Mouse (Mus musculus): ENCODE measurements around the gene Olfr1123. TPM values are rescaled to one million over a fixed set of nuclear protein-coding genes. Genes with fewer than 3 reads are reported as not detected.

Gene Olfr1123
- polyA plus RNA-seq, 1 experiment from 2014 or later, result not detected

GRCm38 (mm10) chr2:87453662-87454061, 37.2 kb downstream of the Olfr1123 start, which contains the start of gene Olfr1126:
Olfr1126 (plus strand) TSS chr2:87453962.
- H3K27ac ChIP-seq (replicated peaks; ENCODE audit: low read depth, low read length), result no peak within 1 kb of the TSS
- H3K27me3 ChIP-seq (replicated peaks; ENCODE audit: control insufficient read depth, insufficient read depth, low read length), result no peaks in the 10 kb centered on the region
- H3K4me1 ChIP-seq (ENCODE audit: control insufficient read depth, insufficient read depth, low read length), result no peaks in the 10 kb centered on the region
- no peaks in the 10 kb centered on the region for H3K9me3 ChIP-seq (ENCODE audit: control insufficient read depth, low read length)
- no peak within 1 kb of the TSS for H3K4me2 ChIP-seq (ENCODE audit: low read depth, low read length)
- ATAC-seq (ENCODE audit: low read depth) (no peak), DNase-seq (ENCODE audit: low spot score) (no peak)
- H3K9ac ChIP-seq (ENCODE audit: low read depth, low read length), result no peak within 1 kb of the TSS
- no peaks in the 10 kb centered on the region for H3K36me3 ChIP-seq (ENCODE audit: control insufficient read depth, insufficient read depth, low read length)
- H3K4me3 ChIP-seq (ENCODE audit: low read depth, low read length), result no peak within 1 kb of the TSS

- 91% methylated on average over 4 of the region's 4 CpGs for WGBS
These were observed 45.3 kb downstream of the Olfr1123 start for GRCm38 (mm10) chr2:87461769-87462168.

More at GRCm38 (mm10) chr2:87461769-87462168, 45.3 kb downstream of the Olfr1123 start:
- Histone ChIP-seq H3K4me3 (ENCODE audit: low read depth, low read length) (no peak overlapping the region), H3K4me1 (ENCODE audit: control insufficient read depth, insufficient read depth, low read length) (no peaks in the 10 kb centered on the region), H3K9ac (ENCODE audit: low read depth, low read length) (no peak overlapping the region), H3K27ac (replicated peaks; ENCODE audit: low read depth, low read length) (no peak overlapping the region), H3K27me3 (replicated peaks; ENCODE audit: control insufficient read depth, insufficient read depth, low read length) (no peaks in the 10 kb centered on the region), H3K4me2 (ENCODE audit: low read depth, low read length) (no peak overlapping the region), H3K9me3 (ENCODE audit: control insufficient read depth, low read length) (no peaks in the 10 kb centered on the region), H3K36me3 (ENCODE audit: control insufficient read depth, insufficient read depth, low read length) (no peaks in the 10 kb centered on the region)
- DNase-seq (ENCODE audit: low spot score) (no peak), ATAC-seq (ENCODE audit: low read depth) (no peak)

Other genes starting within 250 kb of the Olfr1123 start
- gene Olfr1112, start 228.8 kb upstream of the Olfr1123 start, polyA plus RNA-seq (2014; fragmentation: Nextera tagmentation; extraction: Ambion mirVana), result not detected in 2 replicates
- not detected in 2 replicates for gene Olfr1113, start 207.7 kb upstream of the Olfr1123 start, polyA plus RNA-seq (2014; fragmentation: Nextera tagmentation; extraction: Ambion mirVana)
- gene Olfr1115, start 168.6 kb upstream of the Olfr1123 start, polyA plus RNA-seq (2014; fragmentation: Nextera tagmentation; extraction: Ambion mirVana), result 0.21 and 0.25 TPM in 2 replicates
- gene Olfr1116, start 149.1 kb upstream of the Olfr1123 start, polyA plus RNA-seq (2014; fragmentation: Nextera tagmentation; extraction: Ambion mirVana), result not detected in 2 replicates
- not detected in 2 replicates for gene Olfr1118, start 109.1 kb upstream of the Olfr1123 start, polyA plus RNA-seq (2014; fragmentation: Nextera tagmentation; extraction: Ambion mirVana)
- not detected in 2 replicates for gene Olfr1120, start 61.8 kb upstream of the Olfr1123 start, polyA plus RNA-seq (2014; fragmentation: Nextera tagmentation; extraction: Ambion mirVana)
- gene Olfr1121, start 46.7 kb upstream of the Olfr1123 start, polyA plus RNA-seq (2014; fragmentation: Nextera tagmentation; extraction: Ambion mirVana), result not detected in 2 replicates
- gene Olfr1122, start 30.8 kb upstream of the Olfr1123 start, polyA plus RNA-seq (2014; fragmentation: Nextera tagmentation; extraction: Ambion mirVana), result not detected in 2 replicates
- gene Olfr1124, start 13.6 kb downstream of the Olfr1123 start, polyA plus RNA-seq (2014; fragmentation: Nextera tagmentation; extraction: Ambion mirVana), result 0.07 TPM in 1 of 2 replicates, not detected in the other
- not detected in 2 replicates for gene Olfr1126, start 37.3 kb downstream of the Olfr1123 start, polyA plus RNA-seq (2014; fragmentation: Nextera tagmentation; extraction: Ambion mirVana)
- not detected in 2 replicates for gene Pramel7, start 80.5 kb downstream of the Olfr1123 start, polyA plus RNA-seq (2014; fragmentation: Nextera tagmentation; extraction: Ambion mirVana)
- gene Pramel6, start 89.9 kb downstream of the Olfr1123 start, polyA plus RNA-seq (2014; fragmentation: Nextera tagmentation; extraction: Ambion mirVana), result not detected in 2 replicates
- gene Olfr153, start 115.2 kb downstream of the Olfr1123 start, polyA plus RNA-seq (2014; fragmentation: Nextera tagmentation; extraction: Ambion mirVana), result not detected in 2 replicates
- gene Olfr1128, start 128.9 kb downstream of the Olfr1123 start, polyA plus RNA-seq (2014; fragmentation: Nextera tagmentation; extraction: Ambion mirVana), result not detected in 2 replicates
- gene Olfr1129, start 157.3 kb downstream of the Olfr1123 start, polyA plus RNA-seq (2014; fragmentation: Nextera tagmentation; extraction: Ambion mirVana), result not detected in 2 replicates
- gene Olfr1130, start 189.6 kb downstream of the Olfr1123 start, polyA plus RNA-seq (2014; fragmentation: Nextera tagmentation; extraction: Ambion mirVana), result not detected in 2 replicates
- gene Olfr1131, start 210.5 kb downstream of the Olfr1123 start, polyA plus RNA-seq (2014; fragmentation: Nextera tagmentation; extraction: Ambion mirVana), result not detected in 2 replicates
- gene Olfr1132, start 220.9 kb downstream of the Olfr1123 start, polyA plus RNA-seq (2014; fragmentation: Nextera tagmentation; extraction: Ambion mirVana), result not detected in 2 replicates
- gene Olfr1133, start 230.7 kb downstream of the Olfr1123 start, polyA plus RNA-seq (2014; fragmentation: Nextera tagmentation; extraction: Ambion mirVana), result 0.29 TPM in 1 of 2 replicates, not detected in the other
- gene Olfr1134, start 241.8 kb downstream of the Olfr1123 start, polyA plus RNA-seq (2014; fragmentation: Nextera tagmentation; extraction: Ambion mirVana), result not detected in 2 replicates